Mouse (Mus musculus) megakaryocyte, embryonic 14.5 days (primary cell): ENCODE results near the gene Reck. TPM values are rescaled to one million over a fixed set of nuclear protein-coding genes. Genes with fewer than 3 reads are reported as not detected.

Source experiments
- H3K27me3 ChIP-seq: replicated peaks from 2 replicates; pipeline ENCODE3; 2012; ENCODE audit warnings: inconsistent platforms
- H3K36me3 ChIP-seq: replicated peaks from 2 replicates; pipeline ENCODE3; 2012; ENCODE audit warnings: low read length, inconsistent platforms, mixed read lengths
- H3K4me1 ChIP-seq: 2 replicates; pipeline ENCODE4 v1.6.1; 2012; ENCODE audit warnings: inconsistent platforms
- H3K4me3 ChIP-seq: replicated peaks from 2 replicates; pipeline ENCODE3; 2012; ENCODE audit warnings: moderate library complexity, mild to moderate bottlenecking, inconsistent platforms
- H3K9me3 ChIP-seq: 2 replicates; pipeline ENCODE4 v1.6.1; 2012; ENCODE audit warnings: inconsistent platforms
- FLI1 ChIP-seq: IDR thresholded peaks from 2 replicates; pipeline ENCODE4 v1.6.1; 2012; ENCODE audit warnings: low read length, inconsistent platforms, mixed read lengths
- GATA1 ChIP-seq: IDR thresholded peaks from 3 replicates; pipeline ENCODE4 v1.6.1; 2012; ENCODE audit warnings: mixed read lengths, low read length, inconsistent platforms, borderline replicate concordance
- polyA plus RNA-seq: library from polyadenylated mRNA; stranded (reverse); fragments of >175 nt; gene quantifications from 2 replicates; pipeline ENCODE4 v1.2.3, GENCODE M21; 2012; ENCODE audit warnings: low replicate concordance; ENCODE audit not compliant: insufficient read depth

The Reck gene
- polyA plus RNA-seq, 1 experiment, result not detected

- Histone ChIP-seq H3K36me3 (no peaks in the 10 kb centered on the region), H3K9me3 (no peaks in the 10 kb centered on the region), H3K27me3 (no peaks in the 10 kb centered on the region), H3K4me1 (peaks cover 6% of the 10 kb centered on the region; the same call in 1 of the 2 replicates), H3K4me3 (no peak overlapping the region)
- TF ChIP-seq FLI1 (no peak), GATA1 (no peak)
These were observed 21.9 kb downstream of the Reck start for GRCm38 (mm10) chr4:43897209-43897608.

GRCm38 (mm10) chr4:43899197-43899596, 23.9 kb downstream of the Reck start:
- Histone ChIP-seq H3K27me3 (no peaks in the 10 kb centered on the region), H3K4me1 (peaks cover 14% of the 10 kb centered on the region), H3K36me3 (no peaks in the 10 kb centered on the region), H3K9me3 (no peaks in the 10 kb centered on the region), H3K4me3 (no peak overlapping the region)
- TF ChIP-seq GATA1, result no peak
- TF ChIP-seq FLI1, result no peak

GRCm38 (mm10) chr4:43903690-43904089, 28.4 kb downstream of the Reck start:
- peaks cover 2% of the 10 kb centered on the region for H3K27me3 ChIP-seq
- H3K4me3 ChIP-seq, result no peak overlapping the region
- H3K9me3 ChIP-seq, result no peaks in the 10 kb centered on the region
- peaks cover 16% of the 10 kb centered on the region for H3K4me1 ChIP-seq
- TF ChIP-seq GATA1 (no peak), FLI1 (no peak)
- H3K36me3 ChIP-seq, result no peaks in the 10 kb centered on the region

GRCm38 (mm10) chr4:43906443-43906842, 31.1 kb downstream of the Reck start:
- no peaks in the 10 kb centered on the region for H3K36me3 ChIP-seq
- peaks cover 13% of the 10 kb centered on the region for H3K27me3 ChIP-seq
- no peaks in the 10 kb centered on the region for H3K9me3 ChIP-seq
- H3K4me3 ChIP-seq, result no peak overlapping the region
- H3K4me1 ChIP-seq, result peaks cover 10% of the 10 kb centered on the region
- no peak for TF ChIP-seq FLI1
- TF ChIP-seq GATA1, result no peak

- TF ChIP-seq GATA1 (no peak), FLI1 (no peak)
- Histone ChIP-seq H3K36me3 (no peaks in the 10 kb centered on the region), H3K27me3 (no peaks in the 10 kb centered on the region)
These were observed 42.9 kb downstream of the Reck start for GRCm38 (mm10) chr4:43918221-43918620.

GRCm38 (mm10) chr4:43920602-43921001, 45.3 kb downstream of the Reck start:
- no peak for TF ChIP-seq GATA1
- TF ChIP-seq FLI1, result no peak
- H3K4me3 ChIP-seq, result no peak overlapping the region
- no peaks in the 10 kb centered on the region for H3K9me3 ChIP-seq
- H3K27me3 ChIP-seq, result no peaks in the 10 kb centered on the region
- peaks cover 6% of the 10 kb centered on the region for H3K4me1 ChIP-seq
- no peaks in the 10 kb centered on the region for H3K36me3 ChIP-seq

More at GRCm38 (mm10) chr4:43918221-43918620, 42.9 kb downstream of the Reck start:
- Histone ChIP-seq H3K9me3 (no peaks in the 10 kb centered on the region), H3K4me1 (no peaks in the 10 kb centered on the region; the same call in 1 of the 2 replicates), H3K4me3 (no peak overlapping the region)

GRCm38 (mm10) chr4:43925125-43925524, 49.8 kb downstream of the Reck start:
- Histone ChIP-seq H3K4me3 (no peak overlapping the region), H3K36me3 (no peaks in the 10 kb centered on the region), H3K27me3 (peaks cover under 1% of the 10 kb centered on the region), H3K9me3 (no peaks in the 10 kb centered on the region), H3K4me1 (peaks cover 16% of the 10 kb centered on the region)
- no peak for TF ChIP-seq FLI1
- no peak for TF ChIP-seq GATA1

- no peak for TF ChIP-seq FLI1
- no peak for TF ChIP-seq GATA1
- Histone ChIP-seq H3K4me1 (peaks cover 18% of the 10 kb centered on the region), H3K4me3 (no peak overlapping the region), H3K27me3 (peaks cover 4% of the 10 kb centered on the region), H3K36me3 (no peaks in the 10 kb centered on the region), H3K9me3 (no peaks in the 10 kb centered on the region)
These were observed 50.4 kb downstream of the Reck start for GRCm38 (mm10) chr4:43925779-43926178.

- Histone ChIP-seq H3K4me1 (peaks cover 37% of the 10 kb centered on the region), H3K4me3 (no peak overlapping the region), H3K36me3 (no peaks in the 10 kb centered on the region), H3K27me3 (peaks cover 7% of the 10 kb centered on the region), H3K9me3 (no peaks in the 10 kb centered on the region)
- TF ChIP-seq FLI1 (no peak), GATA1 (no peak)
These were observed 52.5 kb downstream of the Reck start for GRCm38 (mm10) chr4:43927826-43928225.

GRCm38 (mm10) chr4:43931877-43932276, 56.5 kb downstream of the Reck start:
- Histone ChIP-seq H3K4me1 (peaks cover 25% of the 10 kb centered on the region), H3K4me3 (peak overlapping the region; percentile 54), H3K36me3 (no peaks in the 10 kb centered on the region), H3K27me3 (peaks cover 10% of the 10 kb centered on the region), H3K9me3 (no peaks in the 10 kb centered on the region)
- TF ChIP-seq FLI1 (no peak), GATA1 (no peak)

GRCm38 (mm10) chr4:43936186-43936585, 60.9 kb downstream of the Reck start:
- Histone ChIP-seq H3K4me1 (peaks cover 47% of the 10 kb centered on the region), H3K4me3 (no peak overlapping the region), H3K27me3 (peaks cover 3% of the 10 kb centered on the region), H3K9me3 (no peaks in the 10 kb centered on the region), H3K36me3 (no peaks in the 10 kb centered on the region)
- no peak for TF ChIP-seq GATA1
- TF ChIP-seq FLI1, result no peak
